Mouse (Mus musculus) ES-E14 (cell line): ENCODE results near the gene Usp50.

Source experiments
- CHD2 ChIP-seq: IDR thresholded peaks from 2 replicates; pipeline ENCODE4 v1.6.1; 2014; ENCODE audit warnings: mild to moderate bottlenecking, low read depth, low read length, inconsistent platforms
- HCFC1 ChIP-seq: IDR thresholded peaks from 2 replicates; pipeline ENCODE4 v1.6.1; 2012; ENCODE audit warnings: low read length, inconsistent platforms, borderline replicate concordance; ENCODE audit not compliant: insufficient read depth
- MAFK ChIP-seq: IDR thresholded peaks from 2 replicates; pipeline ENCODE4 v1.6.1; 2014; ENCODE audit warnings: mild to moderate bottlenecking, low read depth, low read length, inconsistent platforms; ENCODE audit not compliant: insufficient read depth
- ZC3H11A ChIP-seq: IDR thresholded peaks from 2 replicates; pipeline ENCODE4 v1.6.1; 2012; ENCODE audit warnings: low read depth, mild to moderate bottlenecking, inconsistent platforms, low read length, borderline replicate concordance
- ZNF384 ChIP-seq: IDR thresholded peaks from 2 replicates; pipeline ENCODE4 v1.6.1; 2012; ENCODE audit warnings: low read depth, low read length, inconsistent platforms

DNA sequence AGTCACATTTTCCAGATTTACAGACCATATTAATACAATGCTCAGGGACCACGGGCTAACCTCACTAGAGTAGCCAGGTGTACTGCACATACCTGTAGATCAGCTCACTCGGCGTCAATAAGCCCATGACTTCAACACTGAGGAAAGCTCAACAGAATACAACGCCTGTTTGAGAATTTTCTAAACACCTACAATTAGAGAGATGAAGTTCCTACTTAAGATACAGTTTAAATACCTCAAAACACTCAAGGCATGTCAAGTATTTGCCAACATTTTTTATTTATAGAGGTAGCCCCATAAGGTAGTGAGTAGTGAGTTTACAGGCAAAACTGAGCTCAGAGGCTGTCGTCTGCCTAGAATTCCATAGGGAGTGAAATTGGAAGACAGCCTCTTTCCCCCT lies 39.9 kb downstream of the Usp50 start:
- TF ChIP-seq MAFK (no peak), CHD2 (no peak), ZC3H11A (no peak), HCFC1 (no peak), ZNF384 (no peak)
